Mouse (Mus musculus): Measurements from ENCODE around the gene Tecpr1.

DNA sequence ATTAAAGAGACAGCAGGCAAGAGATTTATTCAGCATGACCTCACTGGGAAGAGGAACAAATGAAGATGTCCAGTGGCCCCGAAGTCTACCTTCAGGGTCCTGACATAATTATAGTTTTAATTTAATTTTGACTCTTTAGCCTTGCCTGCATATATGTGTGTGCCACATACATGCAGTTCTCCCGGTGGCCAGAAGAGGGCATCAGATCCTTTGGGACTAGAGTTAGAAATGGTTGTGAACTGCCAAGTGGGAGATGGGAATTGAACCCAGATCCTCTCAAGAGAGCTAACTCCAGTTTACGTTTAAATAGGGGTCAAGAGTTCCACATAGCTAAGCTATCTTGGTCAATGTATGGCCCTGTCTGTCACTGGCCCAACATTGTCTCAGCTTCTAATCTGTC is 26.5 kb upstream of the Tecpr1 start:
- TF ChIP-seq CTCF (IDR thresholded peaks at IDR 0.05; ENCODE audit: borderline replicate concordance, control insufficient read depth, extremely low read depth, insufficient read depth, low read length, poor library complexity) (no peak), POLR2A (IDR thresholded peaks at IDR 0.05; ENCODE audit: control insufficient read depth, extremely low read depth, insufficient read depth, low read length, poor library complexity) (no peak)
